ENCODE assay signal across 10 mouse cellular contexts in genomic region chr13:102946024-102946821, GRCm38 (mm10).
A peak's percentile ranks its signal among the peaks of the same experiment; 100 is the strongest.
DNase-seq lines count a peak whose midpoint lies in the region; ATAC-seq and TF ChIP-seq lines count a peak whose summit lies in the region.
"Had no signal": no experiment of that assay in that cellular context is flagged by ENCODE, and none has a peak within 500 bp of the region (broad histone marks: within the 10 kb centered on the region; RNA-seq: fewer than 3 reads in every experiment).

No protein-coding gene starts in this region.

- peak in 1 of 2 experiments; percentile 22 for DNase-seq in cerebellum, adult 2 months
- DNase-seq in cerebellum, adult 9-10 months = no peak
- DNase-seq in layer of hippocampus, adult 11-12 months (ENCODE audit: low spot score) = peak; percentile 47
- no peak for DNase-seq in layer of hippocampus, adult 9-10 months (ENCODE audit: low spot score)
- no peak for DNase-seq in adrenal gland, adult (ENCODE audit: inconsistent age in 2 of 2, low spot score in 1 of 2)
- DNase-seq in thymus, adult 2 months = no peak
- DNase-seq: kidney, adult 8-10 months had no signal

- ATAC-seq in hindbrain, embryonic 16.5 days = peak; percentile 73
- peak; percentile 68 for ATAC-seq in neural tube, embryonic 15.5 days (ENCODE audit: low FRiP score)

- H3K9ac ChIP-seq in hindbrain, embryonic 16.5 days (ENCODE audit: low read depth, low read length) = no peak overlapping the region
- H3K9ac ChIP-seq in neural tube, embryonic 15.5 days (replicated peaks) = no peak overlapping the region

- peak overlapping the region; percentile 27 for H3K4me2 ChIP-seq in hindbrain, embryonic 16.5 days (ENCODE audit: low read length)
- H3K4me2 ChIP-seq in neural tube, embryonic 15.5 days = peak overlapping the region; percentile 31

- no peaks in the 10 kb centered on the region for H3K36me3 ChIP-seq in hindbrain, embryonic 16.5 days (ENCODE audit: control insufficient read depth, insufficient read depth, low read length)
- no peaks in the 10 kb centered on the region for H3K36me3 ChIP-seq in neural tube, embryonic 15.5 days
- no peaks in the 10 kb centered on the region for H3K36me3 ChIP-seq in thymus, adult 2 months (ENCODE audit: control insufficient read depth, insufficient read depth, low read length)
- H3K36me3 ChIP-seq: limb, embryonic 10.5 days had no signal

- TF ChIP-seq POLR2A in cerebellum, adult 2 months (IDR thresholded peaks at IDR 0.05; ENCODE audit: borderline replicate concordance, insufficient read depth, low read length) = no peak
- no peak for TF ChIP-seq POLR2A in thymus, adult 2 months (IDR thresholded peaks at IDR 0.05; ENCODE audit: control insufficient read depth, extremely low read depth, insufficient read depth, low read length, poor library complexity)

- H3K27ac ChIP-seq in cerebellum, adult 2 months (ENCODE audit: insufficient read depth, low read length) = peak overlapping the region; percentile 56; the same call in 1 of the 2 replicates
- no peak overlapping the region for H3K27ac ChIP-seq in hindbrain, embryonic 16.5 days (ENCODE audit: low read depth, low read length)
- no peak overlapping the region for H3K27ac ChIP-seq in neural tube, embryonic 15.5 days (replicated peaks)
- H3K27ac ChIP-seq in thymus, adult 2 months (ENCODE audit: control insufficient read depth, insufficient read depth, low read length) = no peak overlapping the region
- H3K27ac ChIP-seq: limb, embryonic 10.5 days had no signal

- 26% methylated on average over 13 of the region's 13 CpGs for WGBS in cerebellum, adult 2 months
- 25% methylated on average over 13 of the region's 13 CpGs for WGBS in hindbrain, embryonic 16.5 days
- 23% methylated on average over 13 of the region's 13 CpGs for WGBS in neural tube, embryonic 15.5 days
- 95% methylated on average over 13 of the region's 13 CpGs for WGBS in thymus, adult 2 months

- H3K4me1 ChIP-seq in cerebellum, adult 2 months (ENCODE audit: control insufficient read depth, insufficient read depth, low read length) = no peaks in the 10 kb centered on the region; the same call in 1 of the 2 replicates
- peaks cover 6% of the 10 kb centered on the region; the same call in 1 of the 2 replicates for H3K4me1 ChIP-seq in hindbrain, embryonic 16.5 days (ENCODE audit: control insufficient read depth, insufficient read depth, low read depth, low read length)
- peaks cover 9% of the 10 kb centered on the region for H3K4me1 ChIP-seq in neural tube, embryonic 15.5 days
- no peaks in the 10 kb centered on the region for H3K4me1 ChIP-seq in thymus, adult 2 months (replicated peaks; ENCODE audit: control insufficient read depth, insufficient read depth, low read length)
- H3K4me1 ChIP-seq: limb, embryonic 10.5 days had no signal

- H3K9me3 ChIP-seq in hindbrain, embryonic 16.5 days (ENCODE audit: control insufficient read depth, low read length) = no peaks in the 10 kb centered on the region
- H3K9me3 ChIP-seq in neural tube, embryonic 15.5 days (replicated peaks) = no peaks in the 10 kb centered on the region
- H3K9me3 ChIP-seq: limb, embryonic 10.5 days had no signal

- no peak overlapping the region for H3K4me3 ChIP-seq in cerebellum, adult 2 months (replicated peaks; ENCODE audit: insufficient read depth, low read depth, low read length)
- no peak overlapping the region for H3K4me3 ChIP-seq in hindbrain, embryonic 16.5 days (ENCODE audit: low read length)
- H3K4me3 ChIP-seq in neural tube, embryonic 15.5 days (replicated peaks) = no peak overlapping the region
- H3K4me3 ChIP-seq in thymus, adult 2 months (ENCODE audit: control insufficient read depth, insufficient read depth, low read length) = no peak overlapping the region
- H3K4me3 ChIP-seq: limb, embryonic 10.5 days had no signal

- no peaks in the 10 kb centered on the region; the same call in 1 of the 2 replicates for H3K27me3 ChIP-seq in cerebellum, adult 2 months (ENCODE audit: control insufficient read depth, insufficient read depth, low read length)
- no peaks in the 10 kb centered on the region for H3K27me3 ChIP-seq in hindbrain, embryonic 16.5 days (replicated peaks; ENCODE audit: control insufficient read depth, insufficient read depth, low read length)
- no peaks in the 10 kb centered on the region for H3K27me3 ChIP-seq in neural tube, embryonic 15.5 days (replicated peaks)
- no peaks in the 10 kb centered on the region for H3K27me3 ChIP-seq in thymus, adult 2 months (ENCODE audit: control insufficient read depth, insufficient read depth, low read length)

- TF ChIP-seq CTCF in cerebellum, adult 2 months (IDR thresholded peaks at IDR 0.05; ENCODE audit: borderline replicate concordance, insufficient read depth, low read depth, low read length) = no peak
- no peak for TF ChIP-seq CTCF in thymus, adult 2 months (IDR thresholded peaks at IDR 0.05; ENCODE audit: borderline replicate concordance, control insufficient read depth, extremely low read depth, insufficient read depth, low read length, poor library complexity)
